Mouse (Mus musculus): ENCODE results near the gene Hoxb6. TPM values are rescaled to one million over a fixed set of nuclear protein-coding genes. Genes with fewer than 3 reads are reported as not detected.
A peak's percentile ranks its signal among the peaks of the same experiment; 100 is the strongest.

Hoxb6 gene
- total and polyA plus RNA-seq, 2 experiments: 0.15 TPM; not detected in 1

DNA sequence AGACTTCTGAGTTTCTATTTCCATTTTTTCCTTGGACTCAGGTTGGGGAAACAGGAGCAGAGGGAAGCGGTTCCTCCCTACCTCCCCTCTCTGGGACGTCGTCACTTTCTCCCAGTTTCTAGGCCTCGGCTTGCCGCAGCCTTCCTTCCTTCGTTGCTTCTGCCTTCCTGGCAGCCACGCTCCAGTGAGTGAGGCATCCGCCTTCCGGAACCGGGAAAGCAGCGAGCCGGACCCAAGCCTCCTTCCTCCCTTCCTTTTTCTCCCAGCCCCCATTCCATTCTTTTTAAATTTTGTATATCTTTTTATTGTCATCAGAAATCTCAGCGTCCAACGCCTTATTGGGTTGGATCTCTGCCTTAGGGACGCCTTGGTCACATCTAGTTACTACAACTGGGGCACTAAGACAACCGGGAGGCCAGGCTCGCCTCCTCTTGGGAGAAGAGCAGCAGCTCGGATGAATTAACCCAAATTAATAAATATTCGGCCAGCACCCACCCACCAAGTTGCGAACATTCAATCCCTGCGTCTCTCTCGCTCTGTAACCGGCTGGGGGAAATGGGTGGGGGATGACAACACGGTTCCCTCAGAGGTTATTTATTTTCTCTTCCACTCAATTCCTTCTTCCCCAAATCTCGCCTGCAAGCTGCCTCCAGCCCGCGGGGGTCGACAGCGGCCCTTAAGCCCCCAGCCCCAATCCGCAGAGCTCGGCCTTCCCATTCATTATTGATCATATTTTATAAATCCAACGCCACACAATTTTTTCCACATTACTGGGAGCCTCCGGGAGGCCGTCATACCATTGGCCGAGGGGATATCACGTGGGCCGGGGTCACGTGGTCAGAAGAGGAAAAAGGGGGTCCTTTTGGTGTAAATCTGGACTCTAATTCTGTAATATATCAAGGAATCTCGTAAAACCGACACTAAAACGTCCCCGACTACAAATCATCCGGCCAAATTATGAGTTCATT is 6.2 kb upstream of the Hoxb6 start, which contains the start of gene Hoxb7:
Gene Hoxb7 (plus strand): TSS at position 853 of the 968 bp plus-strand sequence.
- H3K27me3 ChIP-seq (ENCODE audit: control insufficient read depth, insufficient read depth, low read length): peaks cover 33% of the 10 kb centered on the region
- no peaks in the 10 kb centered on the region for H3K79me2 ChIP-seq (ENCODE audit: control insufficient read depth, insufficient read depth, low read length)
- peaks cover 3% of the 10 kb centered on the region; the same call in 1 of the 2 replicates for H3K4me1 ChIP-seq (ENCODE audit: control insufficient read depth, insufficient read depth, low read length)
- TF ChIP-seq POLR2A (IDR thresholded peaks at IDR 0.05; ENCODE audit: extremely low read depth, insufficient read depth, low read length) (no peak), CTCF (IDR thresholded peaks at IDR 0.05; ENCODE audit: low read depth, low read length) (no peak)
- H3K9ac ChIP-seq (ENCODE audit: low read depth, low read length): peak within 1 kb of the TSS; percentile 46; the same call in 1 of the 2 replicates
- H3K27ac ChIP-seq (replicated peaks; ENCODE audit: insufficient read depth, low read depth, low read length): 0 out of 2 replicates have a peak within 1 kb of the TSS, but pooled peaks have one; percentile 2
- H3K4me3 ChIP-seq (ENCODE audit: insufficient read depth, low read depth, low read length): peak within 1 kb of the TSS; percentile 32
- DNase-seq (ENCODE audit: extremely low read depth, low read depth, low spot score): no peak
- WGBS: 7% methylated on average over 43 of the region's 43 CpGs
- no peaks in the 10 kb centered on the region for H3K36me3 ChIP-seq (ENCODE audit: control insufficient read depth, insufficient read depth, low read length)

DNA sequence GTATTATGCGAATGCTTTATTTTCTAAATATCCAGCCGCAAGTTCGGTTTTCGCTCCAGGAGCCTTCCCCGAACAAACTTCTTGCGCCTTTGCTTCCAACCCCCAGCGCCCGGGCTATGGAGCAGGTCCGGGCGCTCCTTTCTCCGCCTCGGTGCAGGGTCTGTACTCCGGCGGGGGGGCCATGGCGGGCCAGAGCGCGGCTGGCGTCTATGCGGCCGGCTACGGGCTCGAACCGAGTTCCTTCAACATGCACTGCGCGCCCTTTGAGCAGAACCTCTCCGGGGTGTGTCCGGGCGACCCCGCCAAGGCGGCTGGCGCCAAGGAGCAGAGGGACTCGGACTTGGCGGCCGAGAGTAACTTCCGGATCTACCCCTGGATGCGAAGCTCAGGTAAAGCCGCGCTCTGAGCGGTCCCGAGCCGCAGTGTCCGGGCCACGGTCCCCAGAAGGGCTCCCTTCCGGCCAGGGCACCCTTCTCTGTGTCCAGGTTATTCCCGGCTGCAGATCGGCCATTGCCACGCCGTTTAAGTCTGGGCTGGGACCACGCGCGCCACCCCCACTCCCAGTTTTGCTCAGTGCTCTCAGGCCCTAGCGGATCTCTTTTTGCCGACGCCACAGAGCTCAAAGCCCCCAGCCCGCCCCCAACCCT is 5.4 kb upstream of the Hoxb6 start:
- H3K36me3 ChIP-seq (ENCODE audit: control insufficient read depth, insufficient read depth, low read length): no peaks in the 10 kb centered on the region
- H3K4me3 ChIP-seq (ENCODE audit: insufficient read depth, low read depth, low read length): peak overlapping the region; percentile 32
- TF ChIP-seq POLR2A (IDR thresholded peaks at IDR 0.05; ENCODE audit: extremely low read depth, insufficient read depth, low read length): no peak
- no peak for TF ChIP-seq CTCF (IDR thresholded peaks at IDR 0.05; ENCODE audit: low read depth, low read length)
- peaks cover 3% of the 10 kb centered on the region; the same call in 1 of the 2 replicates for H3K4me1 ChIP-seq (ENCODE audit: control insufficient read depth, insufficient read depth, low read length)
- H3K27ac ChIP-seq (replicated peaks; ENCODE audit: insufficient read depth, low read depth, low read length): no peak overlapping the region
- 6% methylated on average over 55 of the region's 55 CpGs for WGBS
- H3K27me3 ChIP-seq (ENCODE audit: control insufficient read depth, insufficient read depth, low read length): peaks cover 28% of the 10 kb centered on the region
- no peaks in the 10 kb centered on the region for H3K79me2 ChIP-seq (ENCODE audit: control insufficient read depth, insufficient read depth, low read length)
- peak overlapping the region; percentile 46; the same call in 1 of the 2 replicates for H3K9ac ChIP-seq (ENCODE audit: low read depth, low read length)
- DNase-seq (ENCODE audit: extremely low read depth, low read depth, low spot score): no peak

DNA sequence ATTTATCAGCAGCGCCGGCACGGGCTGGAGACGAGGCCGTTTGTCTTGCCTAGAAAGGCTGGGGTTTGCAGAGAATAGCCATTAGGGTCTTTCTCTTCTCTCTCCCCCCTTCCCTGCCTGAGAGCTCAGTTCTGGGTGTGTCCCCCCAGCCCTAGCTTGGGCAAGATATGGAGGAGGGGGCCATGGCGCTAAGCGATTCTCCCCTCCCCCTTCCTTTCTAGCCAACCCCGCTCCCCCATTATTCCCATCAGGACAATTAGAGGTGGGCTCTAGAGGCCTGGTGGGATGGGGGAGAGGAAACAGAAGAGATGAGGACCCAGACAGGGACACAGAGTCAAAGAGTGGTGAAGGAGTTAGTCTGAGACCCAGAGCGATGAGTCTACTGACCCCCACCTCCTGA is 4.9 kb upstream of the Hoxb6 start:
- 7% methylated on average over 9 of the region's 9 CpGs for WGBS
- Histone ChIP-seq H3K4me3 (ENCODE audit: insufficient read depth, low read depth, low read length) (no peak overlapping the region), H3K27ac (replicated peaks; ENCODE audit: insufficient read depth, low read depth, low read length) (no peak overlapping the region), H3K27me3 (ENCODE audit: control insufficient read depth, insufficient read depth, low read length) (peaks cover 28% of the 10 kb centered on the region), H3K36me3 (ENCODE audit: control insufficient read depth, insufficient read depth, low read length) (no peaks in the 10 kb centered on the region), H3K79me2 (ENCODE audit: control insufficient read depth, insufficient read depth, low read length) (no peaks in the 10 kb centered on the region), H3K9ac (ENCODE audit: low read depth, low read length) (no peak overlapping the region; the same call in 1 of the 2 replicates), H3K4me1 (ENCODE audit: control insufficient read depth, insufficient read depth, low read length) (peaks cover 3% of the 10 kb centered on the region; the same call in 1 of the 2 replicates)
- TF ChIP-seq CTCF (IDR thresholded peaks at IDR 0.05; ENCODE audit: low read depth, low read length): no peak
- no peak for TF ChIP-seq POLR2A (IDR thresholded peaks at IDR 0.05; ENCODE audit: extremely low read depth, insufficient read depth, low read length)
- no peak for DNase-seq (ENCODE audit: extremely low read depth, low read depth, low spot score)

GRCm38 (mm10) chr11:96288455-96289221 is 3.6 kb upstream of the Hoxb6 start:
- 30% methylated on average over 1 of the region's 1 CpGs for WGBS
- Histone ChIP-seq H3K36me3 (ENCODE audit: control insufficient read depth, insufficient read depth, low read length) (no peaks in the 10 kb centered on the region), H3K27ac (replicated peaks; ENCODE audit: insufficient read depth, low read depth, low read length) (no peak overlapping the region), H3K27me3 (ENCODE audit: control insufficient read depth, insufficient read depth, low read length) (peaks cover 24% of the 10 kb centered on the region), H3K79me2 (ENCODE audit: control insufficient read depth, insufficient read depth, low read length) (no peaks in the 10 kb centered on the region), H3K4me3 (ENCODE audit: insufficient read depth, low read depth, low read length) (no peak overlapping the region), H3K4me1 (ENCODE audit: control insufficient read depth, insufficient read depth, low read length) (peaks cover 3% of the 10 kb centered on the region; the same call in 1 of the 2 replicates), H3K9ac (ENCODE audit: low read depth, low read length) (no peak overlapping the region)
- TF ChIP-seq CTCF (IDR thresholded peaks at IDR 0.05; ENCODE audit: low read depth, low read length) (no peak), POLR2A (IDR thresholded peaks at IDR 0.05; ENCODE audit: extremely low read depth, insufficient read depth, low read length) (no peak)
- DNase-seq (ENCODE audit: extremely low read depth, low read depth, low spot score): no peak

GRCm38 (mm10) chr11:96289293-96289692 is 3.0 kb upstream of the Hoxb6 start:
- 18% methylated on average over 21 of the region's 21 CpGs for WGBS

More at GRCm38 (mm10) chr11:96289293-96289692, 3.0 kb upstream of the Hoxb6 start:
- Histone ChIP-seq H3K4me3 (ENCODE audit: insufficient read depth, low read depth, low read length) (no peak overlapping the region), H3K36me3 (ENCODE audit: control insufficient read depth, insufficient read depth, low read length) (no peaks in the 10 kb centered on the region), H3K9ac (ENCODE audit: low read depth, low read length) (no peak overlapping the region), H3K27me3 (ENCODE audit: control insufficient read depth, insufficient read depth, low read length) (peaks cover 22% of the 10 kb centered on the region), H3K27ac (replicated peaks; ENCODE audit: insufficient read depth, low read depth, low read length) (no peak overlapping the region), H3K4me1 (ENCODE audit: control insufficient read depth, insufficient read depth, low read length) (no peaks in the 10 kb centered on the region), H3K79me2 (ENCODE audit: control insufficient read depth, insufficient read depth, low read length) (no peaks in the 10 kb centered on the region)
- no peak for TF ChIP-seq CTCF (IDR thresholded peaks at IDR 0.05; ENCODE audit: low read depth, low read length)
- TF ChIP-seq POLR2A (IDR thresholded peaks at IDR 0.05; ENCODE audit: extremely low read depth, insufficient read depth, low read length): no peak
- DNase-seq (ENCODE audit: extremely low read depth, low read depth, low spot score): no peak

Measured in liver, adult 2 months (tissue).